Mouse (Mus musculus) mouse embryonic stem cell (cell line): ENCODE measurements around the gene Fip1l1.

ENCODE experiments used
- in situ Hi-C, 2 experiments: fragments of 300-500 bp; cut with MboI; formaldehyde crosslinking; loops; 1 replicate in 1 of 2; 3 replicates in 1 of 2; pipeline ENCODE4 v1.14.3; 2019 to 2020; ENCODE audit warnings: low sequenced_read_pairs in 2 of 2, low pct_unique_long_range_greater_than_20kb in 1 of 2, mixed read lengths in 1 of 2; ENCODE audit not compliant: unreplicated experiment in 1 of 2

Fip1l1 gene

GRCm38 (mm10) chr5:74535240-74536021, at the start of gene Fip1l1:
Fip1l1 (plus strand) TSS chr5:74535449.
- in situ Hi-C loops: no loop called here

- in situ Hi-C loops: no loop called here
Observed at GRCm38 (mm10) chr5:74492705-74493104, 42.5 kb upstream of the Fip1l1 start.

- in situ Hi-C loops: no loop called here
Observed at GRCm38 (mm10) chr5:74511686-74512085, 23.6 kb upstream of the Fip1l1 start.

GRCm38 (mm10) chr5:74527025-74527424, 8.2 kb upstream of the Fip1l1 start:
- in situ Hi-C loops: no loop called here

GRCm38 (mm10) chr5:74530785-74531184, 4.5 kb upstream of the Fip1l1 start:
- in situ Hi-C loops: no loop called here

- in situ Hi-C loops: no loop called here
Observed at GRCm38 (mm10) chr5:74531630-74532280, 3.5 kb upstream of the Fip1l1 start, which contains the start of gene Scfd2. Scfd2 (minus strand) TSS chr5:74531759.

GRCm38 (mm10) chr5:74536180-74536947, 1.1 kb downstream of the Fip1l1 start:
- in situ Hi-C loops: no loop called here

- in situ Hi-C loops: no loop called here
Observed at GRCm38 (mm10) chr5:74545606-74546005, 10.4 kb downstream of the Fip1l1 start.

GRCm38 (mm10) chr5:74549566-74549965, 14.3 kb downstream of the Fip1l1 start:
- in situ Hi-C loops: no loop called here

GRCm38 (mm10) chr5:74561151-74561550, 25.9 kb downstream of the Fip1l1 start:
- in situ Hi-C loops: no loop called here

- in situ Hi-C loops: no loop called here
Observed at GRCm38 (mm10) chr5:74571767-74572166, 36.5 kb downstream of the Fip1l1 start.

- in situ Hi-C loops: no loop called here
Observed at GRCm38 (mm10) chr5:74589133-74589532, 53.9 kb downstream of the Fip1l1 start.

- in situ Hi-C loops: no loop called here
Observed at GRCm38 (mm10) chr5:74591413-74591812, 56.2 kb downstream of the Fip1l1 start.

GRCm38 (mm10) chr5:74593147-74593546, 57.9 kb downstream of the Fip1l1 start:
- in situ Hi-C loops: no loop called here

- in situ Hi-C loops: loop anchor here in 1 of 2 experiments (25.0 kb wide), 1 partner anchor 562 kb away; the partner anchor contains the start of gene Pdgfra
Observed at GRCm38 (mm10) chr5:74600010-74600409, 64.8 kb downstream of the Fip1l1 start.

GRCm38 (mm10) chr5:74601171-74601570, 65.9 kb downstream of the Fip1l1 start:
- in situ Hi-C loops: loop anchor here in 1 of 2 experiments (25.0 kb wide), 1 partner anchor 561 kb away; the partner anchor contains the start of gene Pdgfra

- in situ Hi-C loops: loop anchor here in 1 of 2 experiments (25.0 kb wide), 1 partner anchor 560 kb away; the partner anchor contains the start of gene Pdgfra
Observed at GRCm38 (mm10) chr5:74601965-74602364, 66.7 kb downstream of the Fip1l1 start.

- in situ Hi-C loops: loop anchor here in 1 of 2 experiments (25.0 kb wide), 1 partner anchor 560 kb away; the partner anchor contains the start of gene Pdgfra
Observed at GRCm38 (mm10) chr5:74602371-74602770, 67.1 kb downstream of the Fip1l1 start.

- in situ Hi-C loops: loop anchor here in 1 of 2 experiments (25.0 kb wide), 1 partner anchor 559 kb away; the partner anchor contains the start of gene Pdgfra
Observed at GRCm38 (mm10) chr5:74603306-74603705, 68.1 kb downstream of the Fip1l1 start.
